Mouse (Mus musculus) bone marrow, adult 2 months (tissue): Measurements from ENCODE around the gene Micu1. TPM values are rescaled to one million over a fixed set of nuclear protein-coding genes. Genes with fewer than 3 reads are reported as not detected.
A peak's percentile ranks its signal among the peaks of the same experiment; 100 is the strongest.

Experiments
- H3K27ac ChIP-seq: fragments of 200-500 bp; 2 replicates; pipeline ENCODE4 v1.5.1; 2012; ENCODE audit warnings: low read depth, mild to moderate bottlenecking, control low read depth, inconsistent platforms, low read length; ENCODE audit not compliant: control insufficient read depth, poor library complexity, insufficient read depth
- H3K4me1 ChIP-seq: fragments of 200-500 bp; 2 replicates; pipeline ENCODE4 v1.6.1; 2011; ENCODE audit warnings: low read length; ENCODE audit not compliant: control insufficient read depth, insufficient read depth
- H3K4me3 ChIP-seq: fragments of 200-500 bp; replicated peaks from 2 replicates; pipeline ENCODE3; 2011; ENCODE audit warnings: mild to moderate bottlenecking, low read depth, low read length, control low read depth; ENCODE audit not compliant: control insufficient read depth
- CTCF ChIP-seq: fragments of 200-500 bp; IDR thresholded peaks from 2 replicates; pipeline ENCODE4 v1.5.1; 2011; ENCODE audit warnings: low read length, control low read depth; ENCODE audit not compliant: control insufficient read depth, insufficient read depth
- POLR2A ChIP-seq: fragments of 200-500 bp; IDR thresholded peaks from 2 replicates; pipeline ENCODE4 v1.6.1; 2011; ENCODE audit warnings: low read depth, mild to moderate bottlenecking, control low read depth, low read length, borderline replicate concordance; ENCODE audit not compliant: control insufficient read depth
- WGBS: fragments of 180-500 bp; shearing (Covaris S2); methylation state at CpG from one replicate; pipeline ENCODE4 v1.1.7; 2018; 5-methylcytosine and 5-hydroxymethylcytosine counted together
- polyA plus RNA-seq: library from polyadenylated mRNA; stranded (reverse); fragments of >200 nt; gene quantifications from 2 replicates; pipeline ENCODE4 v1.2.4, GENCODE M21; 2011; ENCODE audit warnings: low replicate concordance; ENCODE audit not compliant: missing spikeins, insufficient read depth, insufficient read length

Micu1 gene
- polyA plus RNA-seq, 1 experiment: 29.0 TPM

DNA sequence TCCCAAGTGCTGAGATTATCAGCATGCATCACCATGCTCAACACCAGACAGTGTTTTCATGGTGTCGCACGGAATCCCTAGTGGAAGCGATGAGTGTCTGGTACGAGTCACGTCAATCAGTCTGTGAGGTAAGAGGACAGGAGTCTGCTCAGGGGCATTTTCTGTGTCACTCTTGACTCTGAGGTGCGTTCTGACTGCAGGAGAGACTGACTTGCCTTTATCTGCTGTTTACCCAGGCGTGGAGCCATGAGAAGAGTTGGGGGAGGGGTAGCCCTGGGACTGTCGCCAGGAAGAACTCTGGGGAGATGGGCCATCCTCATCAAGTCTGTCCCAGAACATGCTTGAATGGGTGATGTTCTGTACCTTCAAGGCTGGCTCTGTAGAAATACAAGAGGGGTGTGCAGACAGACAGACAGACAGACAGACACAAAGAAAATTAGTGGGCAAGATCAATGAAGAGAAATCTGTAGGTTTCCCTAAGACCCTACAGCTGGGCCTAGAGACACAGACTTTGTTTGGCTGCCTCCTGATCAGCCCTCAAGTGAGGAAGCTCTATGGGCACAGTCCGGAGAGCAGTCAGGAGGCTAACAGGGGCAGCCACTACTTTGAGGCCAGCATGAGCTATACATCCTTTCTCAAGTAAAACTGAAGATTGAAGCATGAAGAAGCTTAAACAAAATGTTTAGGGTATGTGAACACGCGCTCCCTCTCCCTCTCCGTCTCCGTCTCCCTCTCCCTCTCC, 97.2 kb downstream of the Micu1 start:
- Histone ChIP-seq H3K4me3 (no peak overlapping the region), H3K4me1 (peaks cover 2% of the 10 kb centered on the region; the same call in 1 of the 2 replicates), H3K27ac (no peak overlapping the region)
- WGBS: 85% methylated on average over 13 of the region's 13 CpGs
- no peak for TF ChIP-seq CTCF
- no peak for TF ChIP-seq POLR2A

DNA sequence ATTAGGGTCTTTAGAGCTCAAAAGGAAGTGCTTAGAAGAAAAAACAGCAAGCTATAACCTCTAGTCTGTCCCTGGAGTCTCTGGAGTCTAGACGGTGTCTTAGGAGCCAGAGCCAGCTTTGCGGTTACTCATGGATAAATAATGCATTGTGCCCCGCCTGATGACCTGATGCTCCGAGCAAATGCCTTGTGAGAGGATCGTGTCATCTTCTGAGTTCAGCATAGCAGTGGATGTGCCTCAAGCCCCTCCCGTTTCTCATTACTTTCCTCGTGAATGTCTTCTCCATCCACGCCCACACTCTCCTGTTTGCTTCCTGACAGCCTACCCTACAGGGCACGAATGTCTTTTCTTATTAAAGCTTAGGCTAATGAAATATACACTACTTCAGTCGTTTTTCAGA, 97.9 kb downstream of the Micu1 start:
- 63% methylated on average over 10 of the region's 10 CpGs for WGBS
- peaks cover 2% of the 10 kb centered on the region; the same call in 1 of the 2 replicates for H3K4me1 ChIP-seq

DNA sequence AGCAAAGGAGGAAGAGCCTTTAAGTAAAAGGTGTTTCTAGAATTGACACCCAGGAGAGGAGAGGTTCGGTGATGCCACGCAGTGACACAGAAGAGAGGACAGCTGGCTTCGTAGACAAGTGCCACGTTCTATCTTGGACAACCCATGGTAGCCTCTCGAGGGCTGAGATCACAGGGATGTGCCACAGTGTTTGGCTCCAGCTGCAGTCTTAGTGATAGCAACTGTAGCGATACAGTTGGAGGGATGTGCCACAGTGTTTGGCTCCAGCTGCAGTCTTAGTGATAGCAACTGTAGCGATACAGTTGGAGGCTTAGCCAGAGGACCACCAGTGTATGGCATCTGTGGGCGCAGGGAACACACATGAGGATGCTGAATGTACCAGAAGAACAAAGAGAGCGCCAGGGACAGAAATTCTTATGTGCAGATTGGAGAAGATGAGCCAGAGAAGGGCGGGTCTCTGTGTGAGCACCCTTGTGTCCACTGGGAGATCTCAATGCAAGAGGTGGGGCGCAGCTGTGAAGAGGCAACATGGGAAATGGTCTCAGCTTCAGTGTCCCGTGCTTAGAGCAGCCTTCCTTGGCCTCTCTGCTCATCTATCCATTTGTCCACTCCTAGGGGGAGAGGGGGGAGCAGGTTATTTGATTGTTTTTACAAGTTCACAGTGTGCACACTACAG, 98.7 kb downstream of the Micu1 start:
- Histone ChIP-seq H3K4me1 (peaks cover 2% of the 10 kb centered on the region; the same call in 1 of the 2 replicates), H3K27ac (peak overlapping the region; percentile 67), H3K4me3 (no peak overlapping the region)
- no peak for TF ChIP-seq CTCF
- WGBS: 70% methylated on average over 12 of the region's 12 CpGs

More for the DNA sequence above, 97.9 kb downstream of the Micu1 start:
- Histone ChIP-seq H3K27ac (peak overlapping the region; percentile 67), H3K4me3 (no peak overlapping the region)
- no peak for TF ChIP-seq POLR2A
- TF ChIP-seq CTCF: no peak

DNA sequence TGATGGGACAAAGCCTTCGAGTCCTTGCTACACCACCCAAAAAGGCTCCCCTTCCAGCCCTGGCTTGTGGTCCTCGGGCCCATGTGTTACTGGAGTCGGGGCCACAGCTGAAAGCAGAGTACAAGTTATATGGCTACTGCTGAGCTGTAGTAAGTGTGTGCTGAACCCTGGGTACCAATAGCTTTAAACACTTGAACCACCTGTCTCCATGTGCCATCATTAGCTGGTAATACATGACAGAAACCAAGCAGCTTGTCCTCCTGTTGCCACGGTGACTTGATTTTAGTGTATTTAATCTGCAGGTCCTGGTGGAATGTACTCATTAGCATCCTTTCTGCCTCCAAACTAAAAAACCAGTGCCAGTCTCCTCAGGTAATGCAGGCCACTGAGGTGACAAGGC, 106.4 kb downstream of the Micu1 start:
- H3K4me1 ChIP-seq: peaks cover 3% of the 10 kb centered on the region; the same call in 1 of the 2 replicates
- 91% methylated on average over 4 of the region's 4 CpGs for WGBS
- TF ChIP-seq POLR2A (no peak), CTCF (no peak)
- H3K27ac ChIP-seq: no peak overlapping the region
- no peak overlapping the region for H3K4me3 ChIP-seq

DNA sequence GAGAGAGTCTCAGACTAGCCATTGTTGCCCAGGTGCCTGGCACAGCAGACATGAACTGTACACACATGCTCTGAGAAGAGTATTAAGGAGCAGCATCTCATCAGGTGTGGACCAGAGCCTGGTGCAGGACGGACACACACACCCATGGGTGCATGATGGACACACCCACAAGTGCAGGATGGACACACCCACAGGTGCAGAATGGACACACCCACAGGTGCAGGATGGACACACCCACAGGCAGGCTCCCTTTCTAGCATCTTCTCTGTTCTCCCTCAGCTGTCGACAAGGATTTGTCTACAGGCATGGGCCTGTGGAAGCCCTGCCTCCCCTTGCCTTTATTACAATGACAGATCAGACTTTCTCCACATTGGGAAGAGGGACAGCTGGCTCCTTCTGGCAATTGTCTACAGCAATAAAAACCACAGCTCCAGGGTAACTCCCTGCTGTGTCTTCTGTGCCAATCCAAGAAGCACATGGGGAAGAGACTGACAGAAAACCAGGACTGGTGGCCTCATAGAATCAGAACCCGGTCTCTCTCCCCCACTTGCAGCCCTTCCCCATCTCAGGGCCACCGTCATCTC, 107.8 kb downstream of the Micu1 start:
- Histone ChIP-seq H3K4me1 (peaks cover 3% of the 10 kb centered on the region; the same call in 1 of the 2 replicates), H3K4me3 (no peak overlapping the region), H3K27ac (no peak overlapping the region)
- TF ChIP-seq POLR2A (no peak), CTCF (no peak)
- 86% methylated on average over 4 of the region's 4 CpGs for WGBS

DNA sequence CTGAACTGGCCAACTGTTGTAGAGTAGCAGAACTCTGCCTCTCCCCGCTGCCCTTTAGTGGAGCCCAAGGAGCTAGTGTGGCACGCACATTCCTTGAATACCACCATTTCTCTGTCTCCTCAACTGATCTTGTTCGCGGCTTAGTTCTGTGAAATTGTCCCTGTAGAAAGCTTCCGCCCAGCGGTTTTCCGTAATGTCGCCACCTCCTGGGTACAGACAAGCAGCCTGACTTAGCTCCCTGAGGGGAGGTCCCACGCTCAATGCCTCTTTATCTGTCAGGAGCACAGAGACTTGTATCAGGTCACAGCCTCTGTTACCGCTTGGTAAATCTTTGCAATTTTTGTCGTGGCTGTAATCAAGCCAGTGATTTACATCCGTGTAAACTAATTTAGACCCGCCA, 110.7 kb downstream of the Micu1 start:
- H3K27ac ChIP-seq: no peak overlapping the region
- peaks cover 3% of the 10 kb centered on the region; the same call in 1 of the 2 replicates for H3K4me1 ChIP-seq
- no peak for TF ChIP-seq POLR2A
- no peak for TF ChIP-seq CTCF
- 63% methylated on average over 13 of the region's 13 CpGs for WGBS
- H3K4me3 ChIP-seq: no peak overlapping the region

DNA sequence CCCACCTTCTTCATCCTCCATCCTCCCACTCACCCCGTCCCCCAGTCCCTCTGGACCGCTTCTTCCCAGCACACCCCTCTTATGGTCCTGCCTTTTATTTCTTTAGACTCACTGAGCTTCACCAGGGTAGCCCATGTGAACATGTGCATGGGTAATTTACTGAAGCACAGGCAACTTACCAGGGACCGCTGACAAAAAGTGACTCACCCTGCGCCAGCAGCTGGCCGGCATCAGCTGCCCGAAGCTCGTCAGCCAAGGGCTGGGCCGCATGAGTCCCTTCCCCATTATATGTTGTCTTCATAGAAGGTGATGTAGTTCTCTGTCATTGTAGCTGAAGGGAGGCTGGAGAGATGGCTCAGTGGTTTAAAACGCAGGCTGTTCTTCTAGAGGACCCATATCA, 111.5 kb downstream of the Micu1 start:
- Histone ChIP-seq H3K4me3 (no peak overlapping the region), H3K27ac (no peak overlapping the region), H3K4me1 (peaks cover 3% of the 10 kb centered on the region; the same call in 1 of the 2 replicates)
- TF ChIP-seq CTCF (no peak), POLR2A (no peak)
- 92% methylated on average over 9 of the region's 9 CpGs for WGBS

DNA sequence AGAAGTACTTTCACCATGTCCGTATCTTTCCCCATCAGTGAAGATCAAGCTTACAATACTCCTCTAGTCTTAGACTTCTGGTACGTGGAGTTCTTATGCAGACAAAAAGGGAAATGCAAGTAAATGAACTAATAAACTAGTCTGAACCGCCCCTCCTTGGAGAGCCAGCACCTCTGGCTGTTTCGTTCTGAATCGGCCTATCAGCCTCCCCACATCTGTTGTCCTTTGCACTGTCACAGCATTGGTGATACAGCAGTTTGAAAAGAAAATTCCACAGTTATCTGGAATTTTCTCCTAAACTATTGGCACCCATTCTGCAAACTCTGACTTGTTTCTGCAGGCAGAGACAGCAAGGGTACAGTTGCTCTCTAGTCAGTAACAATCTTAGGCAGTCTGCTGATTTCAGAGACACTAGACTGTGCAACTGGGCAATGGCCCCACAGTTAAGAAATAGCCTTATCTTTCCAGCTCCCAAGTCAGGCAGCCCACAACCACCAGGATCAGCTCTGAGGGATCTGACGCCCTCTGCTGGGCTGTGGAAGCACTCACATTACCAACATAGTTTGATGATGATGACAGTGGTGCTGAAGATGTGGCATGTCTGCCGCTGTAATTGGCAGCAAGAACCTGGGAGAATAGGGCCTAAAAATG, 112.4 kb downstream of the Micu1 start:
- peaks cover 2% of the 10 kb centered on the region; the same call in 1 of the 2 replicates for H3K4me1 ChIP-seq
- no peak for TF ChIP-seq POLR2A
- peak; percentile 81 for TF ChIP-seq CTCF
- no peak overlapping the region for H3K27ac ChIP-seq
- 58% methylated on average over 7 of the region's 7 CpGs for WGBS
- H3K4me3 ChIP-seq: no peak overlapping the region

DNA sequence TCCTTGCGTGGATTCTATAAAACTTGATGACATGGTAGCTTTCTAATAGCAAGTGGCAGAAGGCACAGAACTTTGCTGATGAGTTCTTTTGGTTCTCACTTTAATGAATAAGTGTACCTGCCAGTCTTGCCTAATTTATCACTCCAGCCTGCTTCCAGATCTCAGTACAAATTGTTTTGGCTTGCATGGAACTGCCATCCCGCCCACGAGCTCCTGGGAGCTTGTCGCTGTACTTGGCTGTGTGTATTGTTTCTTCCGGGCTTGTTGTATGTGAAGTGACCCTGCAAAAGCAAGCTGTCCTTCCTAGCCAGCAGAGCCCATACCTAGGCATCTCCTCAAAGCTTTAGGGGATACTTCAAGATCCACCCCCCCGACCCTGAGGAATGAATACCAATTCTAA, 114.3 kb downstream of the Micu1 start:
- TF ChIP-seq POLR2A (no peak), CTCF (no peak)
- Histone ChIP-seq H3K27ac (no peak overlapping the region), H3K4me3 (no peak overlapping the region), H3K4me1 (no peaks in the 10 kb centered on the region)
- 93% methylated on average over 6 of the region's 6 CpGs for WGBS
